Mouse (Mus musculus): Measurements from ENCODE around the gene Pga5. TPM values are rescaled to one million over a fixed set of nuclear protein-coding genes. Genes with fewer than 3 reads are reported as not detected.

The Pga5 gene
- total RNA-seq, 2 experiments from 2014 or later, result not detected

DNA sequence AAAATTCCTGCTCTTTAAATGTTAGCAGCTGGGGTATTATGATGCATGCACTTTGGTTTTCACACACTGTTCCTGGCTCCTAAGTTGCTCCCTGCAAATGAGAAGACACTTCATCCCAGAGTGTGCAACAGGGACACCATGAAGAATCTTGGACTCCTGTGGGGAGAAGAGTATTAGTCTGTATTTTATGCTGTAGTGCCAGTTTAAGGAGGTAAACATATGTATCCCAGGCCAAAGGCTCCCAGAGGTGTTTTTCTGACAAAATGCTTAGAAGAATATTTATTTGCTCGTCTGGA lies 849 bp upstream of the Pga5 start:
- no peak for DNase-seq (ENCODE audit: low spot score in 2 of 2)
- intact Hi-C loops (cut with DNase I), result loop anchor here (1.0 to 5.0 kb wide), 3 partner anchors 31 to 301 kb away; no protein-coding TSS in a partner anchor

DNA sequence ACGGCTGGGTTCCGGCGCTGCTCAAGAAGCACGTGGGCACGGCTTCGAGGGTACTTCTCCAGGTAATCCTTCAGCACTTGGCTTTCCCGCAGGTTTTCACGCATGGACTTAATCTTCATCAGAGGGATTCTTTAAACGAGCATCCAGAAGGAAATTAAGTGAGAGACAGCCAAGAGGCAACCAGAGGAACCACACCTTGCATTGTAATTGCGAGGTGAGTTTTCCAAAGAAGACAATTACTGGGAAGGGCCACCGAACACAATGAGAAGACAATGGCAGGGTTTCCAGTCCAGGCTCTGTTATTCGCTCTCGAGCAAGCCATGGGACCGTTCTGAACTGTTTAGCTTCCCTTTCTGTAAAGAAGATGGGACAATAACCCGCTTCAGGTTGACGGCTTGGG lies 1.2 kb downstream of the Pga5 start:
- no peak for DNase-seq (ENCODE audit: low spot score in 2 of 2)
- intact Hi-C loops (cut with DNase I), result loop anchor here (5.0 kb wide), 1 partner anchor 286 kb away; no protein-coding TSS in a partner anchor

DNA sequence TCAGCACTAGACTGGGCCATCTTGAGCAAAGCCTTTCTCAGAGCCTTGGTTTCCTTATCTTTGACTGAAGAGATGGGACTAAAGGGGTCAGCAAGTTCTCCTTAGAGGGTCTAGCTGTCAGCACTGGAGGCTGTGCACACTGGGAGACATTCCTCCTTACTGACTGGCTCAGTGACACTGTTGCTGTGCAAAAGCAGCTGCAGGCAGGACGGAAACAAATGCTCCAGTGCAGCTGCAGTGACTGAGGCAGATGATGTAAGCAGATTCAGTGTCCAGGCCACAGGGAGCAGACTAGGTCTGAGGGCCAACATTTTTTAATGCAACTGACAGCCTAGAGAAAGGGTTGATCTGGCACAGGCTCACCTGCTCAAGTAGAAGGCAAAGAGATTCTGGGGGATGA lies 4.6 kb downstream of the Pga5 start:
- intact Hi-C loops (cut with DNase I), result no loop called here
- DNase-seq (ENCODE audit: low spot score in 2 of 2), result no peak

DNA sequence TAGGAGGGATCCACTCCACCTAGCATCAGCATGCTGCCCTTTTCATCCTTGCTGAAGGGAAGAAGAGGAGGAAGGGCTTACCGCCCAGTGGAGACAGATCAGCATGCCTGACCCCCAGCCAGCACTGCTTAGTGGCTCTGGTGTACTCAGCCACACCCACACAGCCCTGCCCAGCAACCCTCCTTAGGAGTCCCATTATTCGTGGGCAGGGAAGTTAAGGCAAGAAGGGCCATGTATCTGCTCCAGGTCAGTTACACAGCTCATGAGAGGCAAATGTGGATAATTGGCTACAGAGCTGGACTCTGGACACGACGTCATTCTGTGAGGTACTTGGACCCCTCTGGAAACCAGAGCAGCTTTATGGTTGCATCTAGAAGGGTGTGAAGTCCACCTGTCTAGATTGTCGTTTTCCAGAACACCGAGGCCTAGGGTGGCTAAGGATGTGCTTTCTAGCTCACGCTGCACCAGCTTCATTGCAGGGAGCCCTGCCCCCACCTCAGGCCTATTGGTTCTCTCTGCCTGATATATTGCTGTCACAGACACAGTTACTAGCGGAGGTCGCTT lies 5.9 kb downstream of the Pga5 start:
- no peak for DNase-seq (ENCODE audit: low spot score in 2 of 2)
- intact Hi-C loops (cut with DNase I), result no loop called here

DNA sequence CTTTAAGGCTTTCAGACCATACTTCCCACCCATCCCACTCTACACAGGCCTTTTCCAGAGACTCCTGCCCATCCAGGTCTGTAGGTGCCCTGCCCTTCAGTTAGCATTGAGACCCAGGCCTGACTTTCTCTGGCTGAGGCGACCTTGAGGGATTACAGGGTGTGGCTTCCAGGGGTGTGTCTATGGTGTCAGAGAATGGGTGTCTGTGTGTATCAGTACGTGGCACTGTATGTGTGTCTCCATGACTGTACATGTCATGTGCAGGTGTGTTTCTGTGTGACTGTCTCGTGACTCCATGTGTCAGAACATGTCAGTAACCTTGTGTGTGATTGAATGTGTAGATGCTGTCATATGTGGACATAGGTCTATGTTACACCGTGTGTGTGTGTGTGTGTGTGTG lies 6.6 kb downstream of the Pga5 start:
- DNase-seq (ENCODE audit: low spot score in 2 of 2), result no peak
- intact Hi-C loops (cut with DNase I), result no loop called here

- intact Hi-C loops (cut with DNase I), result loop anchor here (2.0 to 5.0 kb wide), 3 partner anchors 162 to 312 kb away; no protein-coding TSS in a partner anchor
- peak; percentile 47 to 66 for DNase-seq (ENCODE audit: low spot score in 2 of 2)
Observed at GRCm38 (mm10) chr19:10665499-10665898, 12.4 kb downstream of the Pga5 start.

GRCm38 (mm10) chr19:10665093-10665492 lies 12.8 kb downstream of the Pga5 start:
- intact Hi-C loops (cut with DNase I), result loop anchor here (2.0 to 5.0 kb wide), 3 partner anchors 162 to 312 kb away; no protein-coding TSS in a partner anchor
- no peak for DNase-seq (ENCODE audit: low spot score in 2 of 2)

DNA sequence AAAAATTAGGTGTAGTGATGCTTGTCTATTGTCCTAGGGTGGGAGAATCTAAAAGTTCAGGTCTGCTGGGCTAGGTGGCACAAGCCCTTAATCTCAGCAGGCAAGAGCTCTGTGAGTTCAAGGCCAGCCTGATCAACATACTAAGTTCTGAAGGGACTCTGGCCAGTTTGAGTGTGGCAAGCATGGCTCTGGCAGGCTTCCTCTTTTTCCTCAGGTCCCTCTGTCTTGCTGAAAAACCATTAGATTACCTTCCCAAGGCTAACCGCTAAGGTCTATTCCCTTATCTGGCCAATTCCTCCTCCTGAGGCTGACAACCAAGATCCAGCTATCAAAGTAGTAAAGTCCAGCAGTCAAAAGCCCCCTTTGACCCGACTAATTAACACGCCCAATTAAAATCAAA lies 15.2 kb downstream of the Pga5 start:
- intact Hi-C loops (cut with DNase I), result no loop called here
- DNase-seq (ENCODE audit: low spot score in 2 of 2), result no peak

DNA sequence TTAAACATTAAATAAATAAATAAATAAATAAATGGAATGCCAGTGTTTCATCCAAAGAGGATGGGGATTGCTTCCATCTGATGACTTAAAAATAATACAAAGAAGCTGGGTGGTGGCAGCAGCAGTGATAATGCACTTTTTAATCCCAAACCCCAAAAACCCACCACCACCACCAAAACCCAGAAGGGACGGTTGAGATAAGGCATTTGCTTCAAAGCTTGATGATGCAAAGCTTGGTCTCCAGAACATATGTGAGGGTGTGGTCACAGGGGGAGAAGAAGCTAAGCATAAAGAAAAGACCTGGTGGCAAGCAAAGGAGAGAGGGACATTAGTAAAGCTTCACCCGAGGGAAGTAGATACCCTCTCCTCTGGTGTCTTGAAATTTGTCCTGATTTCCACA lies 16.0 kb downstream of the Pga5 start:
- intact Hi-C loops (cut with DNase I), result no loop called here
- DNase-seq (ENCODE audit: low spot score in 2 of 2), result no peak

- DNase-seq (ENCODE audit: low spot score in 2 of 2), result no peak
- intact Hi-C loops (cut with DNase I), result no loop called here
Observed at GRCm38 (mm10) chr19:10661373-10661772, 16.5 kb downstream of the Pga5 start.

- intact Hi-C loops (cut with DNase I), result no loop called here
- DNase-seq (ENCODE audit: low spot score in 2 of 2), result no peak
Observed at GRCm38 (mm10) chr19:10658406-10658805, 19.5 kb downstream of the Pga5 start.

GRCm38 (mm10) chr19:10657742-10658141 lies 20.1 kb downstream of the Pga5 start:
- DNase-seq (ENCODE audit: low spot score in 2 of 2), result no peak
- intact Hi-C loops (cut with DNase I), result no loop called here

GRCm38 (mm10) chr19:10656058-10656457 lies 21.8 kb downstream of the Pga5 start:
- intact Hi-C loops (cut with DNase I), result no loop called here
- DNase-seq (ENCODE audit: low spot score in 2 of 2), result no peak

DNA sequence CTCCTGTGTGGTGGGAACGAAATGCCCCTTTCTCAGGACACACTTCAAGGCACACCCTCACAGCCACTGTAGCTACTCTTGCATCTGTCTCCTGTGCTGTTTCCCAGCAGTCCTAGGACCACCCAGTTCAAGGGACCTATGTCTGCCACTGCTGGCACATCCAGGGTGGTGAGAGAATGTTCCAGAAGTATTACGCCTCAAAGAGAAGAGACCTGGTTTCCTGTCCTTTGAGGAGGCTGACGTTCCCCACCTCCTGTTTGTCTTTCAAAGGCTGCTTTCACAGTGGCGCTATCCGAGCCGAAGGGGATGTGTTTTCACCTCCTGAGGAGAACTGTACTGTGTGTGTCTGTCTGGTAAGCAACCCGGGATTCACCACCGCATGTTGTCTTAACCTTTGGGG lies 29.7 kb downstream of the Pga5 start:
- no peak for DNase-seq (ENCODE audit: low spot score in 2 of 2)
- intact Hi-C loops (cut with DNase I), result no loop called here

DNA sequence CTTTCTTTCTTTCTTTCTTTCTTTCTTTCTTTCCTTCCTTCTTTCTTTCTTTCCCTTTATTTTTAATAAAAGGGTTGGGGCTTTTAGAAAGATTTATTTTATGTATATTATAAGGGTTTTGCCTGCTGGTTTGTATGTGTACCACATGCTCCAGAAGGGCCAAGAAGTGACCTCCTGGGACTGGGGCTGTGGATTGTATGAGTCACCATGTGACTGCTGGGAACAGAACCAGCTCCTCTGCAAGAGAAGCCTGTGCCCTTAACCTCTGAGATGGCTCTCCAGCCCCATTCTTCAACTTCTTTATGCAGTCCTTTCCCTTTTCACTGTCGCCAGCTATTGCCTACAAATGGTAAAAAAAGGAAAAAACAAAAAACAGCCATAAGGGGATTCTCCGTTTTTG lies 32.3 kb downstream of the Pga5 start:
- no peak for DNase-seq (ENCODE audit: low spot score in 2 of 2)
- intact Hi-C loops (cut with DNase I), result no loop called here

DNA sequence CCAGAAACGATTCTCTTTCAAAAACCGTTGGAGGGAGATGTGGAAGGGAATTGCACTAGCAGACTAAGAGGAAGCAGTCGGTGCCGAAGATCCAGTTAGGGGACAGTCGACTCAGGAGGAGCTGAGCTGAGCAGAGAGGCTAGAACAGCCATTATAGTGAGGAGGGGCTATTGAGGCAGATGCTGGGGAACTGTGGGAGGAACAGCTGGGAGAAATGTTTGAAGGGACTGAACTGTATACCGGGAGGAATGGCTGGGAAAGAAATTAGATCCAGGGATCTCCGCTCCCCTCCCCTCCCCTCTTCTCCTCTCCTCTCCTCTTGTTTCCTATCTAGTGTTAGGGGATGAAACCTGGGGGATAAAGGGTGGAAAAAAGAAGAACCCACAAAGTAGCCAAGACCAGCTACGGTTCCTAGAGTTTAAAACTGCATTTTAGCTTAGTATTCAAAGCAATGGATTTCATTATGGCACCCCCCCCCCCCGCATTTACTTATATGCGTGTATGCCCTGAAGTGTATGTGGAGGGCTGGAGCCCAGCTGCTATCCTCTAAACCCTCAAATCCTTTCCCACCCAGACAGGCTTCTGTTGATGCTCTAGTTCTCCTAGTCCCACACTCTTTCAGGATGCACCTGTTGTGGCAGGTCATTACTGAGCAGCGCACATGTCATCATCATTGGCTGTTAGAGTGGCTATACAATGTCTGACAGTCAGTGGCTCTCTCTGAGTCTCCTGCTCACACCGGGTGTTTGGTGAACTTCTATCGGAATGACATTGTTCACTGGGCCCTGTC lies 37.1 kb downstream of the Pga5 start:
- no peak for DNase-seq (ENCODE audit: low spot score in 2 of 2)
- intact Hi-C loops (cut with DNase I), result no loop called here

DNA sequence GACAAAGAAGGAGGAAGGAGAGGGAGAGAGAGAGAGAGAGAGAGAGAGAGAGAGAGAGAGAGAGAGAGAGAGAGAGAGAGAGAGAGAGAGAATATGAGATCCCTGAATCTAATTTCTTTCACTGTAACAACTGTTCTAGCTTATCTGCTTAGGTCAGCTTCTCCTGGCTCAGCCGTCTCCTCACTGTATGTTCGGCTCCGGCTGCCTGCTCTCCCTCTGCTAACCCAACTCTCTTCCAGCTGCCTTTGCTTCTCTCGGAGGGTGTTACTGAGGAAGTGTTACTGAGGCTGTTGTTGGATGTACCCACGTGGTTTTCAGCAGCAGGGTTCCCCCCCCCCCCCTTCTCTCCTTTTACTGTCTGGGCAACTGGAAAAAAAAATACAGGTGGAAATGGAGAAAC lies 37.8 kb downstream of the Pga5 start:
- no peak for DNase-seq (ENCODE audit: low spot score in 2 of 2)

GRCm38 (mm10) chr19:10637840-10638239 lies 40.0 kb downstream of the Pga5 start:
- intact Hi-C loops (cut with DNase I), result no loop called here
- DNase-seq (ENCODE audit: low spot score in 2 of 2), result no peak

More for the DNA sequence above, 37.8 kb downstream of the Pga5 start:
- intact Hi-C loops (cut with DNase I), result no loop called here

DNA sequence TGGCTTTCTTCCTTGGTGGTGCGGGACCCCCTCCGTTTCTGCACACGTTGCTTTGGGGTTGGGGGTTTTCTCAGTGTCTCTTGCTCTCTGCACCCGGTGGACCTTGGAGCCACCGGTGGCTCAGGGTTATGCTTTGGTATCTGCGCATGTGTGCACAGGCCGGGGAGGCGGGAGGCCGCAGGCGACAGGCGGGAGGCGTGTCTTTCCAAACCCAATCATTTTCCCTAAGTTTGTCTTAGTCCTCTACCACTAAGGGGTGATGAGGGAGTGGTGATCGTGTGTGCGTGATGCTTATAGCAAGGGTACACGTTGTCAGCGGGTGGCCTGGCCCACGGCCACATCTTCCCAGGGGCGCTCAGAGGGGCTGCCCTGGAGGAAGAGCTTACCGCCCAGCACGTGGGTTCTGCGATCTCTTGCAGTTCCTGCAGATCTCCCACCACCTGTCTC lies 43.0 kb downstream of the Pga5 start:
- DNase-seq (ENCODE audit: low spot score in 2 of 2), result peak; percentile 65 to 76
- intact Hi-C loops (cut with DNase I), result no loop called here

DNA sequence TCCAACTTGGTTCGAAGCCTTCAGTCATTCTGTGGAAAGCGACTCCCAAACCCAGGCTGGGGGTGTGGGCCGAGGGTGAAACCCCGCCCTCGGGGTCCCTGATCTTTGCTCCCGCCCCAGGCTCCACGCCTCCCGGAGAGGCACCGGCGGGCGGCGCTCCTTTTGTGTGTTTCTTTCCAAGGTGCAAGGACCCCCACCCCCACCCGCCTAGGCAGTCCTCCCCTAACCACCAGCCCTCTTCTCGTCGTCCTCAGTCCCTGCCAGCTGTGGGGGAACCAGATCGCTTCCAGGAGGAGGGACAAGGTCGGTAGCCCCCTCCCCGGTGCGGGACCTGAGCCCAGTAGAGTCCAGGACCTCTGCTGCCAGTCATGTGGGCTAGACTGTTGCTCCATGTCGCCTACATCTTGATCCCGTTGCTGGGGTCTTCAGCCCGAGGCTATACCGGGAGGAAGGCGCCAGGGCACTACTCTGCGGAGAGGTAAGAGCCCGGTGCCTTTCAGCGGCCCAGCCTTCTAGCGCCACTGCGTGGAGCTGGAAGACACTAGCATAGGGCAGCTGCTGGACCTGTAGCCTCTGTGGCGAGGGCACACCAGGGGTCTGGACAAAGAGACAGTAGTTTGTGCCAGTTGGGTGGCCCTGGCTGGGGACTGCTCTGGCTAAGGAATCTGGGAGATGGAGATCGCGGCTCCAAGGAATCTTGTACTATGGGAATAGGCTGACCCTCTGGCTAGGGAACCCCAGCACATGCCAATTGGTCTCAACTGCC lies 43.6 kb downstream of the Pga5 start, which contains the start of gene Vwce:
Gene Vwce (plus strand): TSS at position 108 of the 766 bp plus-strand sequence.
- intact Hi-C loops (cut with DNase I), result no loop called here
- DNase-seq (ENCODE audit: low spot score in 2 of 2), result peak; percentile 25 to 38

Measured in left cerebral cortex, postnatal 25 days (tissue).